Mouse (Mus musculus) C2C12 (cell line): ENCODE measurements around the gene Calcoco1. TPM values are rescaled to one million over a fixed set of nuclear protein-coding genes. Genes with fewer than 3 reads are reported as not detected.

ENCODE experiments used
- H3K27me3 ChIP-seq: one replicate; pipeline ENCODE4 v1.6.1; 2011; ENCODE audit not compliant: control insufficient read depth, insufficient read depth, insufficient read length
- H3K36me3 ChIP-seq: one replicate; pipeline ENCODE4 v1.6.1; 2011; ENCODE audit not compliant: control insufficient read depth, insufficient read depth
- H3K4me3 ChIP-seq: one replicate; pipeline ENCODE4 v1.5.1; 2011; ENCODE audit warnings: mild to moderate bottlenecking, control low read depth; ENCODE audit not compliant: poor library complexity, insufficient read depth, severe bottlenecking
- H3K79me2 ChIP-seq: one replicate; pipeline ENCODE4 v1.6.1; 2011; ENCODE audit not compliant: control insufficient read depth, insufficient read depth
- H3K79me3 ChIP-seq: one replicate; pipeline ENCODE4 v1.6.1; 2011; ENCODE audit warnings: low read depth, control low read depth
- H3ac ChIP-seq: one replicate; pipeline ENCODE3; 2011; ENCODE audit warnings: low read depth; ENCODE audit not compliant: control insufficient read depth, insufficient read length
- CEBPB ChIP-seq: IDR thresholded peaks from one replicate; pipeline ENCODE4 v1.6.1; 2011; ENCODE audit warnings: low read depth, mild to moderate bottlenecking, control low read depth, moderate library complexity
- CTCF ChIP-seq: IDR thresholded peaks from one replicate; pipeline ENCODE4 v1.5.1; 2011; ENCODE audit not compliant: control insufficient read depth, insufficient read depth, insufficient read length
- FOSL1 ChIP-seq: IDR thresholded peaks from one replicate; pipeline ENCODE4 v1.8.0; 2011; ENCODE audit warnings: mild to moderate bottlenecking, low read length; ENCODE audit not compliant: poor library complexity, insufficient read depth, severe bottlenecking
- MAX ChIP-seq: IDR thresholded peaks from one replicate; pipeline ENCODE4 v1.6.1; 2011; ENCODE audit warnings: mild to moderate bottlenecking, control low read depth
- MYOD1 ChIP-seq: IDR thresholded peaks from one replicate; pipeline ENCODE4 v1.6.1; 2011; ENCODE audit warnings: low read depth; ENCODE audit not compliant: control insufficient read depth, insufficient read length
- MYOG ChIP-seq: IDR thresholded peaks from one replicate; pipeline ENCODE4 v1.6.1; 2011; ENCODE audit not compliant: control insufficient read depth, insufficient read length; ENCODE audit errors: extremely low read depth
- USF1 ChIP-seq: IDR thresholded peaks from one replicate; pipeline ENCODE4 v1.6.1; 2011; ENCODE audit warnings: low read depth, mild to moderate bottlenecking, control low read depth, moderate library complexity
- polyA plus RNA-seq: library from polyadenylated mRNA; unstranded; fragments of >200 nt; fragmentation: generic; extraction: Trizol; gene quantifications from one replicate; pipeline ENCODE4 v1.2.1, GENCODE M21; 2012; ENCODE audit warnings: missing spikeins

Calcoco1 gene
- polyA plus RNA-seq, 1 experiment, result 25.7 TPM

- Histone ChIP-seq H3K36me3 (no peaks in the 10 kb centered on the region), H3K27me3 (peaks cover 48% of the 10 kb centered on the region), H3K79me2 (no peaks in the 10 kb centered on the region), H3K4me3 (no peak overlapping the region), H3ac (no peak overlapping the region), H3K79me3 (no peaks in the 10 kb centered on the region)
- TF ChIP-seq MYOG, result no peak
- TF ChIP-seq CTCF, result no peak
- TF ChIP-seq FOSL1, result no peak
- TF ChIP-seq CEBPB, result no peak
- no peak for TF ChIP-seq USF1
- TF ChIP-seq MAX, result no peak
- TF ChIP-seq MYOD1, result no peak
These were observed 22.0 kb upstream of the Calcoco1 start for GRCm38 (mm10) chr15:102743996-102744395.

GRCm38 (mm10) chr15:102743196-102743595, 21.2 kb upstream of the Calcoco1 start:
- Histone ChIP-seq H3K79me2 (no peaks in the 10 kb centered on the region), H3K4me3 (no peak overlapping the region), H3K79me3 (no peaks in the 10 kb centered on the region), H3K27me3 (peaks cover 48% of the 10 kb centered on the region), H3K36me3 (no peaks in the 10 kb centered on the region), H3ac (no peak overlapping the region)
- no peak for TF ChIP-seq MYOD1
- no peak for TF ChIP-seq MAX
- no peak for TF ChIP-seq CTCF
- no peak for TF ChIP-seq FOSL1
- TF ChIP-seq MYOG, result no peak
- TF ChIP-seq CEBPB, result no peak
- TF ChIP-seq USF1, result no peak

- Histone ChIP-seq H3K79me3 (no peaks in the 10 kb centered on the region), H3K36me3 (no peaks in the 10 kb centered on the region), H3ac (no peak overlapping the region), H3K27me3 (peaks cover 47% of the 10 kb centered on the region), H3K79me2 (no peaks in the 10 kb centered on the region), H3K4me3 (no peak overlapping the region)
- TF ChIP-seq MAX (peak; percentile 33), CTCF (peak; percentile 99), MYOG (no peak)
These were observed 20.6 kb upstream of the Calcoco1 start for GRCm38 (mm10) chr15:102742589-102742988.

GRCm38 (mm10) chr15:102739520-102740297, 17.7 kb upstream of the Calcoco1 start:
- H3ac ChIP-seq, result no peak overlapping the region
- peaks cover 18% of the 10 kb centered on the region for H3K27me3 ChIP-seq
- TF ChIP-seq CTCF (peak; percentile 87), FOSL1 (no peak)
- no peaks in the 10 kb centered on the region for H3K36me3 ChIP-seq
- no peaks in the 10 kb centered on the region for H3K79me2 ChIP-seq
- no peaks in the 10 kb centered on the region for H3K79me3 ChIP-seq
- H3K4me3 ChIP-seq, result no peak overlapping the region

GRCm38 (mm10) chr15:102738434-102738833, 16.5 kb upstream of the Calcoco1 start:
- no peaks in the 10 kb centered on the region for H3K79me2 ChIP-seq
- no peak overlapping the region for H3ac ChIP-seq
- H3K27me3 ChIP-seq, result peaks cover 6% of the 10 kb centered on the region
- no peaks in the 10 kb centered on the region for H3K79me3 ChIP-seq
- TF ChIP-seq MAX (no peak), USF1 (no peak), CTCF (no peak), CEBPB (no peak), MYOD1 (no peak), MYOG (no peak), FOSL1 (no peak)
- H3K4me3 ChIP-seq, result no peak overlapping the region
- no peaks in the 10 kb centered on the region for H3K36me3 ChIP-seq

- Histone ChIP-seq H3K79me2 (no peaks in the 10 kb centered on the region), H3ac (no peak overlapping the region), H3K27me3 (no peaks in the 10 kb centered on the region), H3K79me3 (no peaks in the 10 kb centered on the region), H3K36me3 (no peaks in the 10 kb centered on the region), H3K4me3 (no peak overlapping the region)
- TF ChIP-seq CTCF (no peak), MAX (no peak), USF1 (no peak), CEBPB (no peak), FOSL1 (no peak), MYOG (no peak), MYOD1 (no peak)
These were observed 15.1 kb upstream of the Calcoco1 start for GRCm38 (mm10) chr15:102737092-102737491.
